Mouse (Mus musculus) forebrain, postnatal 0 days (tissue): ENCODE measurements around the gene Icmt. TPM values are rescaled to one million over a fixed set of nuclear protein-coding genes. Genes with fewer than 3 reads are reported as not detected.

ENCODE experiments used
- ATAC-seq: fragments of 200-750 bp; cut with Nextera tagmentation; 2 replicates; pipeline ENCODE4 v1.8.0; 2017; ENCODE audit warnings: mild to moderate bottlenecking, moderate library complexity
- DNase-seq: peaks from one replicate; pipeline ENCODE4 v3.0.0-alpha.2; 2015
- H3K27ac ChIP-seq: fragments of 300-500 bp; sonication (generic); 2 replicates; pipeline ENCODE4 v1.5.1; 2014; ENCODE audit warnings: low read depth, mild to moderate bottlenecking, antibody characterized with exemption, low read length, moderate library complexity, mixed read lengths
- H3K27me3 ChIP-seq: fragments of 300-500 bp; sonication (generic); 2 replicates; pipeline ENCODE4 v1.6.1; 2014; ENCODE audit warnings: mild to moderate bottlenecking, low read length, mixed read lengths; ENCODE audit not compliant: insufficient read depth
- H3K36me3 ChIP-seq: fragments of 300-500 bp; sonication (generic); 2 replicates; pipeline ENCODE4 v1.6.1; 2014; ENCODE audit warnings: mild to moderate bottlenecking, moderate library complexity; ENCODE audit not compliant: insufficient read depth
- H3K4me1 ChIP-seq: fragments of 300-500 bp; sonication (generic); 2 replicates; pipeline ENCODE4 v1.6.1; 2014; ENCODE audit warnings: antibody characterized with exemption; ENCODE audit not compliant: insufficient read depth
- H3K4me2 ChIP-seq: fragments of 300-500 bp; sonication (generic); 2 replicates; pipeline ENCODE4 v1.6.1; 2014; ENCODE audit warnings: low read depth, mild to moderate bottlenecking, moderate library complexity
- H3K4me3 ChIP-seq: fragments of 300-500 bp; sonication (generic); 2 replicates; pipeline ENCODE4 v1.5.1; 2014; ENCODE audit warnings: low read depth, low read length, mixed read lengths
- H3K9ac ChIP-seq: fragments of 300-500 bp; sonication (generic); 2 replicates; pipeline ENCODE4 v1.6.1; 2014; ENCODE audit warnings: mild to moderate bottlenecking
- H3K9me3 ChIP-seq: fragments of 300-500 bp; sonication (generic); 2 replicates; pipeline ENCODE4 v1.6.1; 2016; ENCODE audit warnings: low read length
- CTCF ChIP-seq: sonication (generic); IDR thresholded peaks from 2 replicates; pipeline ENCODE4 v1.5.1; 2016; ENCODE audit warnings: antibody characterized with exemption, control low read depth, low read depth
- WGBS: fragments of 180-500 bp; shearing (Covaris S2); extraction: QIAGEN DNeasy Blood & Tissue Kit; methylation state at CpG from one replicate; pipeline ENCODE4 v1.1.7; 2014; 5-methylcytosine and 5-hydroxymethylcytosine counted together
- polyA plus RNA-seq: library from polyadenylated mRNA; unstranded; fragments of >200 nt; fragmentation: Nextera tagmentation; extraction: Ambion mirVana; gene quantifications from 2 replicates; pipeline ENCODE4 v1.2.1, GENCODE M21; 2015
- total RNA-seq: library from RNA; depleted of rRNA; stranded (reverse); fragments of >200 nt; gene quantifications from 2 replicates; pipeline ENCODE4 v1.2.3, GENCODE M21; 2014

Gene Icmt
- total and polyA plus RNA-seq, 2 experiments from 2014 or later = 12.7 to 28.5 TPM

DNA sequence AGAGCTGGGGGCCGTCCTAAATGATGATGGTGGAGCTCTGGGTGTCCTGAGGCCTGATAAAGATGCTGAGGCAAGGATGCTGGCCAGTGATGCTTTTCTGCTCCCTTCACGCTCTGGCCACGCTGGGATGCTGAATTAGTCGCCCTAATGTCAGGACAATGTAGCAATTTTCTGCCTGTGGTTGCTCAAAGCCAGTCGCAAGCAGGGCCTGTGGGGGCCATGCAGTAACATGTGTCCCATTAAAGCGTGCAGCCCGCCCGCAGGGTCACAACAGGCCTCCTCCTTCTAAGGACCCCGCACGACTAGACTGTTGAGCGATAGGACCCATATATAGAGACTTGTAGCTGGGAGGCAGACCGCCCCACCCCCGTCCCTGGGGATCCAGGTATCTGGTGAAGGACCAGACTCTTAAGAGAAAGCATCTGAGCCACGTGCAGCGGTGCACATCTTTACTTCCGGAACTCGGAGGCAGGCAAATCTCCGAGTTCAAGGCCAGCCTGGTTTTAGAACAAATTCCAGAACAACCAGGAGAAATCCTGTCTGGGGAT lies 8.6 kb upstream of the Icmt start:
- TF ChIP-seq CTCF = no peak
- Histone ChIP-seq H3K4me2 (no peak overlapping the region), H3K9ac (no peak overlapping the region), H3K9me3 (no peaks in the 10 kb centered on the region), H3K4me1 (peaks cover 14% of the 10 kb centered on the region; the same call in 1 of the 2 replicates), H3K27me3 (peaks cover 66% of the 10 kb centered on the region), H3K36me3 (no peaks in the 10 kb centered on the region), H3K27ac (no peak overlapping the region), H3K4me3 (no peak overlapping the region)
- DNase-seq = no peak
- 40% methylated on average over 18 of the region's 18 CpGs for WGBS
- no peak for ATAC-seq

GRCm38 (mm10) chr4:152290385-152290784 lies 6.6 kb upstream of the Icmt start:
- Histone ChIP-seq H3K4me2 (peak overlapping the region; percentile 65), H3K4me1 (peaks cover 14% of the 10 kb centered on the region; the same call in 1 of the 2 replicates), H3K27me3 (peaks cover 72% of the 10 kb centered on the region), H3K27ac (no peak overlapping the region), H3K9me3 (no peaks in the 10 kb centered on the region), H3K36me3 (no peaks in the 10 kb centered on the region), H3K9ac (peak overlapping the region; percentile 46), H3K4me3 (peak overlapping the region; percentile 33)
- peak; percentile 40 for ATAC-seq
- 3% methylated on average over 39 of the region's 39 CpGs for WGBS
- DNase-seq = no peak
- no peak for TF ChIP-seq CTCF

GRCm38 (mm10) chr4:152290991-152291390 lies 6.0 kb upstream of the Icmt start:
- Histone ChIP-seq H3K9ac (no peak overlapping the region), H3K27me3 (peaks cover 71% of the 10 kb centered on the region), H3K4me2 (peak overlapping the region; percentile 65), H3K36me3 (no peaks in the 10 kb centered on the region), H3K9me3 (no peaks in the 10 kb centered on the region), H3K27ac (no peak overlapping the region), H3K4me1 (peaks cover 14% of the 10 kb centered on the region; the same call in 1 of the 2 replicates), H3K4me3 (peak overlapping the region; percentile 33; the same call in 1 of the 2 replicates)
- whole genome bisulfite sequencing = 12% methylated on average over 11 of the region's 11 CpGs
- ATAC-seq = no peak
- DNase-seq = no peak
- TF ChIP-seq CTCF = no peak

- Histone ChIP-seq H3K9me3 (no peaks in the 10 kb centered on the region), H3K27me3 (peaks cover 70% of the 10 kb centered on the region), H3K4me2 (peak within 1 kb of the TSS; percentile 65), H3K9ac (peak within 1 kb of the TSS; percentile 46), H3K27ac (no peak within 1 kb of the TSS), H3K4me1 (peaks cover 13% of the 10 kb centered on the region; the same call in 1 of the 2 replicates), H3K36me3 (no peaks in the 10 kb centered on the region), H3K4me3 (peak within 1 kb of the TSS; percentile 33)
- ATAC-seq = no peak
- no peak for DNase-seq
- TF ChIP-seq CTCF = no peak
- WGBS = 14% methylated on average over 6 of the region's 6 CpGs
Observed at GRCm38 (mm10) chr4:152291562-152291961, 5.5 kb upstream of the Icmt start, which contains the start of gene Hes3. Hes3 (minus strand) TSS chr4:152291662.

DNA sequence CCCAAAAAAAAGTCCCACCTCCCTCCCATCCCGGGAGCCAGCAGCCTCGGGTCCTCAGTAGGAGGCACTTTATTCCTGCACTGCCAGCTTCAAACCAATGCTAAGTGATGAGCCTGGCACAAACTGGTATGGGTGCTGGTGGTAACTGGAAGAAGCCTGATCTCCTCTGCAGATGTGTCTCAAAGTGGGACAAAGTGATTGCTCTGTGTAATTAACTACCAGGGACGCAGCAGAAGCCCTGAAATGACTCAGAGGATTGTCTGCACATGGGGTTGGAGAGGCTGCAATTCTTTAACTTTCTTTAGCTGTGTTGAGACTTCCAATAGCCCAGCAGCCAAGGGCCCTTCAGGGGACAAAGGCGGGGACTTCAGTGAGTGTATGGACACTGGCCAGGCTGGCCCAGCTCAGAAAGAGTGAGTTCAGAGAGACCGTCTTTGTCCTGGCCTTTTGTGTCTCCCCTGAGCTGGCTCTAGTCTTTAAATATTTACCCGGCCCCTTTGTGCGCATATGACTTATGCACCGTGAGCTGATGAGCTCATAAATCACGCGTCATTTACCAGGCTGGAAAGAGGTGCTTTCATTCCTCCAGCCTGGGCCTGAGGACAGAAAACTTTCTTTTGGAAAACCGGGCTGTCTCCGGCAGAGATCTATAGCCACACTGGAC lies 4.8 kb upstream of the Icmt start:
- H3K27me3 ChIP-seq = peaks cover 64% of the 10 kb centered on the region
- no peak for TF ChIP-seq CTCF
- no peak overlapping the region for H3K4me3 ChIP-seq
- no peak for DNase-seq
- H3K27ac ChIP-seq = no peak overlapping the region
- no peaks in the 10 kb centered on the region for H3K9me3 ChIP-seq
- H3K36me3 ChIP-seq = no peaks in the 10 kb centered on the region
- peaks cover 9% of the 10 kb centered on the region; the same call in 1 of the 2 replicates for H3K4me1 ChIP-seq
- no peak overlapping the region for H3K9ac ChIP-seq
- no peak for ATAC-seq
- no peak overlapping the region for H3K4me2 ChIP-seq
- WGBS = 8% methylated on average over 12 of the region's 12 CpGs

GRCm38 (mm10) chr4:152294188-152294929 lies 2.7 kb upstream of the Icmt start:
- H3K27me3 ChIP-seq = peaks cover 48% of the 10 kb centered on the region
- no peak overlapping the region for H3K9ac ChIP-seq
- H3K36me3 ChIP-seq = no peaks in the 10 kb centered on the region
- H3K4me3 ChIP-seq = no peak overlapping the region
- peak; percentile 49 for TF ChIP-seq CTCF
- no peak overlapping the region for H3K4me2 ChIP-seq
- 61% methylated on average over 10 of the region's 10 CpGs for WGBS
- DNase-seq (no peak), ATAC-seq (no peak)
- H3K27ac ChIP-seq = no peak overlapping the region
- peaks cover 16% of the 10 kb centered on the region; the same call in 1 of the 2 replicates for H3K4me1 ChIP-seq
- no peaks in the 10 kb centered on the region for H3K9me3 ChIP-seq
